Mouse (Mus musculus): Measurements from ENCODE around the gene Elavl2. TPM values are rescaled to one million over a fixed set of nuclear protein-coding genes. Genes with fewer than 3 reads are reported as not detected.

The Elavl2 gene
- polyA plus RNA-seq, 1 experiment from 2014 or later, result 2.5 TPM

DNA sequence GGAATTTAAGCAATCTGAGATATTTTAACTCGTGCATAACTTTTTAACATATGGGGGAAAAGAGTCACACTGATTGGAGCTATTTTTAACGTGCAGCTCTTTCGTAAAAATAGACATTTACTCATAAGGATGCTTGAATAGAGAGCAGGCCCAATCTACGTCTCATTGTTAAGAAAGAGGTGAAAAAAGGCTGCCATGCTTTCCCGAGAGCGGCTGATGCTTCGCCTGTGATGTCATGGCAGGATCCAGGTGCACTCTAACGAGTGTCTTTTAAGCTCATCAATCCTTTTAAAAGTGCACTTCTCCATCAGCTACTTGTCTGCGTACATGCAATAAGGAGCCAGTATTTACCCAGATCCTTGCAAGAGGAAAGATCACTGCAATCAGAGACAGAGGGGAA lies 156.0 kb downstream of the Elavl2 start:
- H3K4me3 ChIP-seq (ENCODE audit: low read depth, low read length), result no peak overlapping the region
- no peaks in the 10 kb centered on the region for H3K27me3 ChIP-seq (ENCODE audit: control insufficient read depth, insufficient read depth, low read length)
- H3K27ac ChIP-seq (ENCODE audit: low read depth, low read length), result no peak overlapping the region
- peaks cover 3% of the 10 kb centered on the region; the same call in 1 of the 2 replicates for H3K4me1 ChIP-seq (ENCODE audit: control insufficient read depth, insufficient read depth, low read length)
- 60% methylated on average over 9 of the region's 9 CpGs for WGBS (ENCODE audit: insufficient replicate concordance)
- H3K4me2 ChIP-seq, result no peak overlapping the region
- no peaks in the 10 kb centered on the region for H3K36me3 ChIP-seq (ENCODE audit: control insufficient read depth, insufficient read depth, low read length)
- no peaks in the 10 kb centered on the region for H3K9me3 ChIP-seq (replicated peaks; ENCODE audit: control insufficient read depth, low read length)
- ATAC-seq (replicated peaks; ENCODE audit: insufficient number of reproducible peaks, low FRiP score, low TSS enrichment), result no peak
- H3K9ac ChIP-seq (ENCODE audit: low read depth, low read length), result no peak overlapping the region

DNA sequence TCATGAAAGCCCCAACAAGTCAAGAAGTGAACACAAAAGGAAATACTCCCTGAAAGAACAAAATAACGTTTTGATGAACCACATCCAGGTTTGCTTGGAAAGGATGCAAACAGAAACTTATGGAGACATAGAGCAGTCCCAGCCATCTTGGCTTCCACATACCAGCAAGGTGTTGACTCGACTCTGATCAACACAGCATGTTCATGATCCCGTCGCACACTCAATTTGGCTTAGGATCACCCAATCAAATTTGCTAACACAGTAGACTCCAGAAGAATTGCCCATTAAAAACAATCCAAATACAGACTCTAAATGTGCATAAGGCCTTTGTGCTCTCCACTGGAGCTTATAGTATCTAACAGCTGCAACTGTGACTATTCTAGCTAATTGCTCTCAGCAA lies 156.7 kb downstream of the Elavl2 start:
- no peak for ATAC-seq (replicated peaks; ENCODE audit: insufficient number of reproducible peaks, low FRiP score, low TSS enrichment)
- Histone ChIP-seq H3K27ac (ENCODE audit: low read depth, low read length) (no peak overlapping the region), H3K4me3 (ENCODE audit: low read depth, low read length) (no peak overlapping the region), H3K36me3 (ENCODE audit: control insufficient read depth, insufficient read depth, low read length) (no peaks in the 10 kb centered on the region), H3K9ac (ENCODE audit: low read depth, low read length) (no peak overlapping the region), H3K27me3 (ENCODE audit: control insufficient read depth, insufficient read depth, low read length) (no peaks in the 10 kb centered on the region), H3K9me3 (replicated peaks; ENCODE audit: control insufficient read depth, low read length) (no peaks in the 10 kb centered on the region), H3K4me1 (ENCODE audit: control insufficient read depth, insufficient read depth, low read length) (peaks cover 3% of the 10 kb centered on the region; the same call in 1 of the 2 replicates), H3K4me2 (no peak overlapping the region)
- WGBS (ENCODE audit: insufficient replicate concordance), result 81% methylated on average over 4 of the region's 4 CpGs

DNA sequence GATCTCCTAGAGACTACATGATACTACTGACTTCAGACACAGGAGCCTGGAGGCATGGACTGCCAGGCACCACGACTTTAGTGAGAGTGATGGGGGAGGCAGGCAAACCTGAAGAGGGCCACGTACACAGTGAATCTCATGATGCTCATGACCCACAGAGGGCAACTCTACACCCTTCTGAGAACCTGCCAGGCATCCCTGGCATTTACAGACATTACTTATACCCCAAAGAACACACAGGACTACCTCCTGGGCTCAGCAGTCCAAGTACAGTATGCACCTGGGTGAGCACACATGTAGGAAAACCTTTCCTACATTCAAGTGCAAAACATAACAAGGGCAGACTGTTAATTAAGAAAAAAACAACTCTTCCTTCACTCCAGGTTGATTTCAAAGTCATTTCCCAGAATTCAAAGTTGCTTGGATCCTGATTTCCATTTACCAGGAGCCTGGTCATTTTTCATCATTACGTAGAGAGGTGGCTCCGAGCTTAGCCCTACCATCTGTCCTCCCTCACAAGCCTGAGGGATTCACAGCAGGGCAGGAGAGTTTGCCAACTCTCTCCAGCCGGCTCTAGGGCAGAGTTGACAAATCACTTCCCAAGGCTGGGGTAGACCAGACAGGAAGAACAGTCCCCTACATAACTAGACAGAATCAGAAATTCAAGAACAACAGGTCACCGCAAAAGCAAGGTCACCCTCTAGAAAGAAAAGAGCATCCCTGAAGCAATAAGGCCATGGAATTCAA lies 161.7 kb downstream of the Elavl2 start:
- H3K4me2 ChIP-seq, result no peak overlapping the region
- no peak overlapping the region for H3K4me3 ChIP-seq (ENCODE audit: low read depth, low read length)
- H3K4me1 ChIP-seq (ENCODE audit: control insufficient read depth, insufficient read depth, low read length), result no peaks in the 10 kb centered on the region
- ATAC-seq (replicated peaks; ENCODE audit: insufficient number of reproducible peaks, low FRiP score, low TSS enrichment), result no peak
- no peaks in the 10 kb centered on the region for H3K36me3 ChIP-seq (ENCODE audit: control insufficient read depth, insufficient read depth, low read length)
- H3K27ac ChIP-seq (ENCODE audit: low read depth, low read length), result no peak overlapping the region
- no peaks in the 10 kb centered on the region for H3K9me3 ChIP-seq (replicated peaks; ENCODE audit: control insufficient read depth, low read length)
- H3K9ac ChIP-seq (ENCODE audit: low read depth, low read length), result no peak overlapping the region
- H3K27me3 ChIP-seq (ENCODE audit: control insufficient read depth, insufficient read depth, low read length), result no peaks in the 10 kb centered on the region
- 70% methylated on average over 6 of the region's 6 CpGs for WGBS (ENCODE audit: insufficient replicate concordance)

DNA sequence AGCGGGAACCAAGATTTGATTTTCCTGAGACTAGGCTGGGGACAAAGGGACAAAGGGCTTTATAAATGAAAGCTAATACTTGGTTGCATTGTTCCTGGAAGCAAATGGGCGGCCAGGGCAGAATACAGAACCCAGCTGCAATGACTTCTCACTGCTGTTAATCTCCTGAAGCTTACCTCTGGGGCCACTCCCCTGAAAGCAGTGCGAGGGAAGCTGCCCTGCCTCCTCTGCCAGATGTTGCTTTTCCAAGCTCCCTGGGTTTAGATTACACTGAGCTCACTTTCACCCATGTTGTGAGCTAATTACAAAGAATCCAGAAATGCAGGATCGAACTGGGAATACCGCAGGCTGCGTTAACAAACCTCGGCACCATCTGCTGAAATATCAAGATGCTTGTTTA lies 163.6 kb downstream of the Elavl2 start:
- Histone ChIP-seq H3K9ac (ENCODE audit: low read depth, low read length) (no peak overlapping the region), H3K27ac (ENCODE audit: low read depth, low read length) (no peak overlapping the region), H3K4me1 (ENCODE audit: control insufficient read depth, insufficient read depth, low read length) (no peaks in the 10 kb centered on the region), H3K4me2 (no peak overlapping the region), H3K27me3 (ENCODE audit: control insufficient read depth, insufficient read depth, low read length) (no peaks in the 10 kb centered on the region), H3K4me3 (ENCODE audit: low read depth, low read length) (no peak overlapping the region), H3K9me3 (replicated peaks; ENCODE audit: control insufficient read depth, low read length) (no peaks in the 10 kb centered on the region), H3K36me3 (ENCODE audit: control insufficient read depth, insufficient read depth, low read length) (no peaks in the 10 kb centered on the region)
- no peak for ATAC-seq (replicated peaks; ENCODE audit: insufficient number of reproducible peaks, low FRiP score, low TSS enrichment)
- WGBS (ENCODE audit: insufficient replicate concordance), result 34% methylated on average over 7 of the region's 7 CpGs

DNA sequence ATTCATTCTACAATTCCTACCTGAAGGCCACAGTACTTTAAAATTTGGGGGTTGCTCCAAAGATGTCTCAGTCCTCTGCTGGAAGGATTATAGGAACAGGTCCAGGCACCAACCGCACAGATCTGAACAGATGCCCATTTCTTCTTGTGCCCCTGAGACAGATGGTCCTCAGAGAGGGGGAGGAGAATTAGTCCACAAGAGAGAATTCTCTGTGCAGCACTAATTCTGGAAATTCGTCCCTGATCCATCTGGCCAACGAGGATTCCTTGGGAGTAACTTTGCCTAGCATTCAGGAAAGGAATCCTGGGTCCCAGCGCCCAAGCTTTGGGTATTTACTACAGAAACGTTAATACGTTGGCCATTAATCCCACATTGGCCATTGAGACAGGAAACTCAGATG lies 165.6 kb downstream of the Elavl2 start:
- ATAC-seq (replicated peaks; ENCODE audit: insufficient number of reproducible peaks, low FRiP score, low TSS enrichment), result no peak
- Histone ChIP-seq H3K27me3 (ENCODE audit: control insufficient read depth, insufficient read depth, low read length) (no peaks in the 10 kb centered on the region), H3K36me3 (ENCODE audit: control insufficient read depth, insufficient read depth, low read length) (no peaks in the 10 kb centered on the region), H3K4me1 (ENCODE audit: control insufficient read depth, insufficient read depth, low read length) (no peaks in the 10 kb centered on the region), H3K4me3 (ENCODE audit: low read depth, low read length) (no peak overlapping the region), H3K9ac (ENCODE audit: low read depth, low read length) (no peak overlapping the region), H3K4me2 (no peak overlapping the region), H3K27ac (ENCODE audit: low read depth, low read length) (no peak overlapping the region), H3K9me3 (replicated peaks; ENCODE audit: control insufficient read depth, low read length) (no peaks in the 10 kb centered on the region)
- WGBS (ENCODE audit: insufficient replicate concordance), result 82% methylated on average over 6 of the region's 6 CpGs

DNA sequence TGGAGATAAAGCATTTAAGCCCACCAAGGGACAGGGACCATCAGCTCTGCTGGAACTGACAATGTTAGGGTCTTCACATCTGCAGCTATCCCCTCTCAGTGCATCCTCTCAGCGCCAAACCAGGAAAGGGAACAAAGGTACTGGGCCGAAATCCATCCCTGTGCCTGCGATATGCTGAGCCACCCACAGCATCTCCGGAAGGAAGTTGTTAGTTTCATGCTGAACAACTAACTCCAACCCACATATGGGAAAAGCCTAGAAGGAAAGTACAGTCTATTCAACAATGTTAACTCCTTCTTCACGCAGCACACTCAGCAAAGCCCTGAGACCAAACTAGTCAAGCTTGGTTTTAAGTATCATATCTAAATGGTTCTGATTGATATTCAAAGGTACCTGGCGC lies 167.0 kb downstream of the Elavl2 start:
- no peak overlapping the region for H3K4me2 ChIP-seq
- 85% methylated on average over 6 of the region's 6 CpGs for WGBS (ENCODE audit: insufficient replicate concordance)
- no peak overlapping the region for H3K4me3 ChIP-seq (ENCODE audit: low read depth, low read length)

DNA sequence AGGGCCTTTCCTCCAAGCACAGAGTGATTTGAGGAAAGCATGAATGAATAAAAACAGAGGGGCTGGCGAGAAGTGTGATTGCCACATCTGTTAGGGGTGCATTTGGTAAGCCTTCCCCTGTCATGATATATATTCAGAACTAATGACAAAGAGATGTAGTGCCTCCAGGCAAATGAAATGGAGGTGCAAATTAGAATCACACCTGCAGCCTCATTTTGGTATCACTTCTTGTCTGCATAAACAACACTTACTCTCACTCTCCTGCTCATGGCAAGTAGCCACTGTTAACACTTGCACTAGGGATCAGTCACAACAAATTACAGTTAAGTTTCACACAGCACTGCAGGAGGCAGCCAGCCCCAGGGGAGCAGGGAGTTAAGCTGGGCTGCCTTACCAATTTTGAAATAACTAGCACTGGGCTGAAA lies 170.1 kb downstream of the Elavl2 start:
- Histone ChIP-seq H3K4me3 (ENCODE audit: low read depth, low read length) (no peak overlapping the region), H3K36me3 (ENCODE audit: control insufficient read depth, insufficient read depth, low read length) (no peaks in the 10 kb centered on the region), H3K9ac (ENCODE audit: low read depth, low read length) (no peak overlapping the region), H3K4me1 (ENCODE audit: control insufficient read depth, insufficient read depth, low read length) (no peaks in the 10 kb centered on the region), H3K9me3 (replicated peaks; ENCODE audit: control insufficient read depth, low read length) (no peaks in the 10 kb centered on the region), H3K27me3 (ENCODE audit: control insufficient read depth, insufficient read depth, low read length) (no peaks in the 10 kb centered on the region), H3K4me2 (no peak overlapping the region), H3K27ac (ENCODE audit: low read depth, low read length) (no peak overlapping the region)
- 56% methylated on average over 1 of the region's 1 CpGs for WGBS (ENCODE audit: insufficient replicate concordance)
- no peak for ATAC-seq (replicated peaks; ENCODE audit: insufficient number of reproducible peaks, low FRiP score, low TSS enrichment)

More for the DNA sequence above, 167.0 kb downstream of the Elavl2 start:
- no peak for ATAC-seq (replicated peaks; ENCODE audit: insufficient number of reproducible peaks, low FRiP score, low TSS enrichment)
- H3K4me1 ChIP-seq (ENCODE audit: control insufficient read depth, insufficient read depth, low read length), result no peaks in the 10 kb centered on the region
- H3K27me3 ChIP-seq (ENCODE audit: control insufficient read depth, insufficient read depth, low read length), result no peaks in the 10 kb centered on the region
- H3K9ac ChIP-seq (ENCODE audit: low read depth, low read length), result no peak overlapping the region
- H3K9me3 ChIP-seq (replicated peaks; ENCODE audit: control insufficient read depth, low read length), result no peaks in the 10 kb centered on the region
- H3K27ac ChIP-seq (ENCODE audit: low read depth, low read length), result no peak overlapping the region
- H3K36me3 ChIP-seq (ENCODE audit: control insufficient read depth, insufficient read depth, low read length), result no peaks in the 10 kb centered on the region

DNA sequence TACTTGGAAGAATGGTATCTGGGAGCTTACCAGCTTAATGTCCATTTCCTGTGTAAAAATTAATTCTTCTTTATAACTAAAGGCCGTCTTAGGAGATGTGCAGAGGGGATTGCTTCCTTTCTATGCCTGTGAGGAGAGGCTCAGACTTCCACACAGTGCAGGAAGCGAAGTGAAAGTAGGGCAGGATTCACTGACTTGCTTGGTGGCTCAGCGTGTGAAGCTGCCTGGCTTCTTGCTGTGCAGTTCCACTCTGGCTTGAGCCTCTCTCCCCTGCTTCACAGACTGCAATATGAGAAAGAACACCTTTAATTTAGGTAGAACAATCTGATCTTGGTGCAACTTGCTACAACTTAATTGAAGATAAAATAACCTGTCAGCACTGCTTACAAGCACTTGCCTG lies 172.2 kb downstream of the Elavl2 start:
- no peaks in the 10 kb centered on the region for H3K27me3 ChIP-seq (ENCODE audit: control insufficient read depth, insufficient read depth, low read length)
- 76% methylated on average over 3 of the region's 3 CpGs for WGBS (ENCODE audit: insufficient replicate concordance)
- no peaks in the 10 kb centered on the region for H3K36me3 ChIP-seq (ENCODE audit: control insufficient read depth, insufficient read depth, low read length)
- ATAC-seq (replicated peaks; ENCODE audit: insufficient number of reproducible peaks, low FRiP score, low TSS enrichment), result no peak
- H3K27ac ChIP-seq (ENCODE audit: low read depth, low read length), result no peak overlapping the region
- H3K4me1 ChIP-seq (ENCODE audit: control insufficient read depth, insufficient read depth, low read length), result no peaks in the 10 kb centered on the region
- H3K9me3 ChIP-seq (replicated peaks; ENCODE audit: control insufficient read depth, low read length), result no peaks in the 10 kb centered on the region
- no peak overlapping the region for H3K9ac ChIP-seq (ENCODE audit: low read depth, low read length)
- H3K4me2 ChIP-seq, result no peak overlapping the region
- H3K4me3 ChIP-seq (ENCODE audit: low read depth, low read length), result no peak overlapping the region

DNA sequence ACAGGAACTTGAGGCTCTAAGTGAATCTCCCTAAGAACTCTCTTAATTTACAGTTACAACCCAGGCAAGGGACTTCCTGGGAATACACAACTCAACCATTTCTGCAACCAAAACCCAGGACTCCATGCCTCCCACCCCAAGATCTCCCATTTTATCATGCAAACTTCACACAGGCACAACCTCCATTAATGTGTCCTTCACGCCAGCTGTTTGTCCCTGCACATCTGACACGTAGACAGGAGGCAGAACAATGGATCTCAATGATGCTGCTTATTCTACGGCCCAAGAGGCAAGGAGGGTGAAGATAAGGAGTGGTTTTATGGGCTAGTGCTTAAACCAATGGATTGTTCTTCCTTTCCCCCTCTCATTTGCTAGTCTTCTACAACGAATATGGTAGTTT lies 176.8 kb downstream of the Elavl2 start:
- H3K4me2 ChIP-seq, result no peak overlapping the region
- no peak overlapping the region for H3K4me3 ChIP-seq (ENCODE audit: low read depth, low read length)
- H3K4me1 ChIP-seq (ENCODE audit: control insufficient read depth, insufficient read depth, low read length), result no peaks in the 10 kb centered on the region
- no peaks in the 10 kb centered on the region for H3K9me3 ChIP-seq (replicated peaks; ENCODE audit: control insufficient read depth, low read length)
- WGBS (ENCODE audit: insufficient replicate concordance), result 77% methylated on average over 4 of the region's 4 CpGs
- ATAC-seq (replicated peaks; ENCODE audit: insufficient number of reproducible peaks, low FRiP score, low TSS enrichment), result no peak
- no peaks in the 10 kb centered on the region for H3K36me3 ChIP-seq (ENCODE audit: control insufficient read depth, insufficient read depth, low read length)
- no peaks in the 10 kb centered on the region for H3K27me3 ChIP-seq (ENCODE audit: control insufficient read depth, insufficient read depth, low read length)
- no peak overlapping the region for H3K27ac ChIP-seq (ENCODE audit: low read depth, low read length)
- no peak overlapping the region for H3K9ac ChIP-seq (ENCODE audit: low read depth, low read length)

All from heart, embryonic 11.5 days (tissue).